Mouse (Mus musculus) midbrain, embryonic 16.5 days (tissue): ENCODE results near the gene Apba2. TPM values are rescaled to one million over a fixed set of nuclear protein-coding genes. Genes with fewer than 3 reads are reported as not detected.

ENCODE experiments used
- ATAC-seq: fragments of 200-750 bp; cut with Nextera tagmentation; 2 replicates; pipeline ENCODE4 v1.8.0; 2017; ENCODE audit warnings: moderate TSS enrichment
- H3K27ac ChIP-seq: fragments of 300-500 bp; sonication (generic); 2 replicates; pipeline ENCODE4 v1.5.1; 2014; ENCODE audit warnings: mild to moderate bottlenecking, low read length, mixed read lengths
- H3K27me3 ChIP-seq: fragments of 300-500 bp; sonication (generic); 2 replicates; pipeline ENCODE4 v1.6.1; 2014; ENCODE audit warnings: low read depth, low read length, mixed read lengths; ENCODE audit not compliant: control insufficient read depth, insufficient read depth
- H3K36me3 ChIP-seq: fragments of 300-500 bp; sonication (generic); 2 replicates; pipeline ENCODE4 v1.6.1; 2014; ENCODE audit warnings: mild to moderate bottlenecking, low read length, moderate library complexity, mixed read lengths; ENCODE audit not compliant: control insufficient read depth, insufficient read depth
- H3K4me1 ChIP-seq: fragments of 300-500 bp; sonication (generic); 2 replicates; pipeline ENCODE4 v1.6.1; 2014; ENCODE audit warnings: mild to moderate bottlenecking, low read length, mixed read lengths; ENCODE audit not compliant: control insufficient read depth, insufficient read depth
- H3K4me2 ChIP-seq: fragments of 300-500 bp; sonication (generic); 2 replicates; pipeline ENCODE4 v1.6.1; 2014; ENCODE audit warnings: mild to moderate bottlenecking, low read length, mixed read lengths
- H3K4me3 ChIP-seq: fragments of 300-500 bp; sonication (generic); 2 replicates; pipeline ENCODE4 v1.5.1; 2014; ENCODE audit warnings: low read depth, mild to moderate bottlenecking, low read length, moderate library complexity, mixed read lengths
- H3K9ac ChIP-seq: fragments of 300-500 bp; sonication (generic); 2 replicates; pipeline ENCODE4 v1.6.1; 2014; ENCODE audit warnings: low read depth, low read length, mixed read lengths
- H3K9me3 ChIP-seq: fragments of 300-500 bp; sonication (generic); replicated peaks from 2 replicates; pipeline ENCODE4 v1.6.1; 2014; ENCODE audit warnings: mild to moderate bottlenecking, low read length, mixed read lengths; ENCODE audit not compliant: control insufficient read depth, poor library complexity, severe bottlenecking
- WGBS: fragments of 180-500 bp; shearing (Covaris S2); extraction: QIAGEN DNeasy Blood & Tissue Kit; methylation state at CpG from one replicate; pipeline ENCODE4 v1.1.7; 2014; 5-methylcytosine and 5-hydroxymethylcytosine counted together
- polyA plus RNA-seq: library from polyadenylated mRNA; unstranded; fragments of >200 nt; fragmentation: Nextera tagmentation; extraction: Ambion mirVana; gene quantifications from 2 replicates; pipeline ENCODE4 v1.2.1, GENCODE M21; 2015

The Apba2 gene
- polyA plus RNA-seq, 1 experiment from 2014 or later: 208 TPM

GRCm38 (mm10) chr7:64728181-64728591, 226.7 kb downstream of the Apba2 start:
- Histone ChIP-seq H3K9ac (no peak overlapping the region), H3K4me2 (no peak overlapping the region), H3K9me3 (no peaks in the 10 kb centered on the region), H3K4me1 (peaks cover 13% of the 10 kb centered on the region), H3K4me3 (no peak overlapping the region), H3K27ac (peak overlapping the region; percentile 33; the same call in 1 of the 2 replicates), H3K27me3 (no peaks in the 10 kb centered on the region), H3K36me3 (no peaks in the 10 kb centered on the region)
- WGBS: 68% methylated on average over 5 of the region's 5 CpGs
- peak; percentile 34 for ATAC-seq

- H3K27me3 ChIP-seq: no peaks in the 10 kb centered on the region
- no peak overlapping the region for H3K4me2 ChIP-seq
- H3K9me3 ChIP-seq: no peaks in the 10 kb centered on the region
- ATAC-seq: no peak
- no peaks in the 10 kb centered on the region for H3K36me3 ChIP-seq
- no peak overlapping the region for H3K4me3 ChIP-seq
- peaks cover 13% of the 10 kb centered on the region for H3K4me1 ChIP-seq
- 88% methylated on average over 3 of the region's 3 CpGs for WGBS
- H3K27ac ChIP-seq: no peak overlapping the region
- no peak overlapping the region for H3K9ac ChIP-seq
Observed at GRCm38 (mm10) chr7:64728816-64729215, 227.3 kb downstream of the Apba2 start.

DNA sequence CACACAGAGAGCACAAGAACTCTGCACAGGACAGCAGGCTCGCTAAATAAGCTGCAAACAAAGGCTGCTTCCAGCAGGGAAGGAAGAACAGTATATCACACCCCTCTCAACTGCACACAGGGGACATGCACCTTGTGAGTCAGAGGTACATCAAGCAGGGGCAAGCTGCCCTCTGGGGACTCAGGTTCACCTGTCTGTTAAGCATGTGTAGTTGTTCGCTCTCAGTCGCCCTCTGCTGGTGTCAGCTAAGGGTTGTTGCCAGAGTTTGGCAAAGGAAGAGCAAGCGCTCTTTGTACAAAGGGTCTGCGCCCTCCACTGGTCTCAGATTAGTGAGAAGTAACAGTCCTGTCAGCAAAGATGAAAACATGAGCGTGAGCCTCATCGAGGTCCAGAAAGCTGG, 228.3 kb downstream of the Apba2 start:
- Histone ChIP-seq H3K27me3 (no peaks in the 10 kb centered on the region), H3K4me2 (no peak overlapping the region), H3K9me3 (no peaks in the 10 kb centered on the region), H3K9ac (no peak overlapping the region), H3K36me3 (no peaks in the 10 kb centered on the region), H3K27ac (no peak overlapping the region), H3K4me3 (no peak overlapping the region), H3K4me1 (peaks cover 13% of the 10 kb centered on the region)
- 16% methylated on average over 7 of the region's 7 CpGs for WGBS
- peak; percentile 30 for ATAC-seq

- 12% methylated on average over 11 of the region's 11 CpGs for WGBS
- Histone ChIP-seq H3K4me2 (no peak overlapping the region), H3K27ac (no peak overlapping the region), H3K36me3 (peaks cover 5% of the 10 kb centered on the region; the same call in 1 of the 2 replicates), H3K27me3 (no peaks in the 10 kb centered on the region), H3K9me3 (no peaks in the 10 kb centered on the region), H3K4me3 (no peak overlapping the region), H3K9ac (no peak overlapping the region), H3K4me1 (peaks cover 5% of the 10 kb centered on the region)
- no peak for ATAC-seq
Observed at GRCm38 (mm10) chr7:64739131-64739530, 237.6 kb downstream of the Apba2 start.

DNA sequence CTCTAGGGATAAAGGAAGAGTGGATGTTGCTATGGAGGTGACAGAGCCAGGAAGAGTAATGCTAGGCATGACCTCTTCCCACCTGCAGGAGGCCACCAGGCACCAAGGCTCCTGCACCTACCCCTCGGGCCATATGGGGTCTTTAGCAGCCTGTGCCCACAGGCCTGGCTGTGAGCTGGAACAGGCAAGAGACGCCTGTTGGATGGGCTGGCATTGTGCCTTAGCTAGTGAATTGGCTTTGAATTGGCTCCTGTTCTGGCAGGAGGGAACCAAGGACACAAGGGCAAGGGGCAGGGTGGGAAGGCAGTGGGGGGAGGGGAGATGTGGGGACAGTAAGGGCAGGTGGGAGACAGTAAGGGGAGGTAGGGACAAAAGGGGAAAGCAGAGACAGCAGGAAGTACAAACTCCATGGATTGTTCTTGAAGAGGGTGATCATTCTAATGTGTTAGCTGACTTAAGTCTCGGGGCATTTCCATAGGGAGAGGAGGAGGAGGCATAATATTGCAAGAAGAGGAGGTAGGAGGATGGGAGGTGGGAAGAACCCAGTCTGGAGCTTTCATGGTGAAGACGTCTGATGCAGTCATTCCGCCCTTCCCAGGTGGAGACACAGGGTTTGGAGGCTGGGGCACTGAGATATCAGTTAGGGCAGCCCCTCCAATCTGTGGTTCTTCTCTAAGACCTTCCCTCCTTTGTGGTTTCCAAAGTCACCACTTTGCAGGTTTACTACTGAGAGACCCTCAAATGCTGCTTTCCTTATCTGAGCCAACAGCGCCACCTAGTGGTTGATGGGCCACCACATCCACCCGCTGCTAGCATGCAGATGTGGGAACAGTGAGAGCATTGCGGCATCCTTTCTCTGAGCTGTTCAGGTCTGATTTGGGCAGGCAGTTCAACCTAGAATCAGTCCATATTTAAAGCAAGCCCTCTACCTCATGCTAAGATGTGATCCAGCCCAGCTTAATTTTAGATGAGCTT, 240.1 kb downstream of the Apba2 start:
- Histone ChIP-seq H3K4me3 (no peak overlapping the region), H3K4me1 (peaks cover 5% of the 10 kb centered on the region), H3K27me3 (no peaks in the 10 kb centered on the region), H3K9me3 (no peaks in the 10 kb centered on the region), H3K4me2 (no peak overlapping the region), H3K27ac (peak overlapping the region; percentile 45), H3K36me3 (peaks cover 11% of the 10 kb centered on the region; the same call in 1 of the 2 replicates), H3K9ac (peak overlapping the region; percentile 58)
- ATAC-seq: peak; percentile 91
- 27% methylated on average over 8 of the region's 8 CpGs for whole genome bisulfite sequencing

DNA sequence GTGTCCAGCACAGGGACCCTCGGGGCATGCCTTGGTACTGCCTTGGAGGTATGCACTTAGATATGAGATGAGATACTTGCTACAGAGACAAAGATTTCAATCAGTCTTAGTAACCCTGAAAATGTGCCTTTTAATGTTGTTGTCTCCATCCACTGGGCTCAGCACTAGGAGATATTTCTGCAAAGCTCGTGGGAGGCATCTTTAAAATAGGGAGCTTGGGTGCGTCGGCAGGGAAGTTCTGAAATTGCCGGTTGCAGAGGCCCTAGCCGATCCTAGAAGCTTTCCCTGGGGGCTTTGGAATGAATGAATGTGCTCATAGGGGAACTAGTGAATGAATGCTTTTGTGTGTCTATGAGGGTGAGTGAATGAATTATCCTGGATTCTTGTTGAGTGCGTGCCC, 242.1 kb downstream of the Apba2 start:
- Histone ChIP-seq H3K9ac (no peak overlapping the region), H3K27ac (no peak overlapping the region), H3K36me3 (peaks cover 11% of the 10 kb centered on the region), H3K4me2 (no peak overlapping the region), H3K27me3 (no peaks in the 10 kb centered on the region), H3K4me3 (no peak overlapping the region), H3K4me1 (peaks cover 5% of the 10 kb centered on the region), H3K9me3 (no peaks in the 10 kb centered on the region)
- WGBS: 94% methylated on average over 7 of the region's 7 CpGs
- no peak for ATAC-seq

DNA sequence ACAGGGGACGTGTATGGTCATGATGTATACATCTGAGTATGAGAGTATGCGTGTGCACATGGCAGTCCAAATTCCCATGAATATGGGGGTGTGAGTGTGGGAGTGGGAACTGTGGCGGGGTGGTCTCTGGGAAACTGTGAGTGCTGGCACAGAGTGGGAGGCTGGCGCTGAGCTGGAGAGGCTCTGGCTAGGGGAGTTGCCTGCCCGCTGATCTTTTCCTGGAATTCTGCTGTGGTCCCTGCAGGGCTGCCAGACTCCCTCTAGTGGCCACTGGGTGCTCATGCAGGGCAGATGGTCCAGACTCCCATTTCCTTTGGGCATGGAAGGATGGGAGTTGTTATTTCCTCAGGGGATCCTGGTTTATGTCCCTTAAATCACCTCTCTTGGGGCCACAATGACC, 250.0 kb downstream of the Apba2 start:
- Histone ChIP-seq H3K9ac (no peak overlapping the region), H3K4me3 (no peak overlapping the region), H3K4me2 (no peak overlapping the region), H3K9me3 (no peaks in the 10 kb centered on the region), H3K27ac (peak overlapping the region; percentile 44; the same call in 1 of the 2 replicates), H3K36me3 (no peaks in the 10 kb centered on the region; the same call in 1 of the 2 replicates), H3K4me1 (no peaks in the 10 kb centered on the region), H3K27me3 (no peaks in the 10 kb centered on the region)
- ATAC-seq: peak; percentile 73
- WGBS: 33% methylated on average over 5 of the region's 5 CpGs

DNA sequence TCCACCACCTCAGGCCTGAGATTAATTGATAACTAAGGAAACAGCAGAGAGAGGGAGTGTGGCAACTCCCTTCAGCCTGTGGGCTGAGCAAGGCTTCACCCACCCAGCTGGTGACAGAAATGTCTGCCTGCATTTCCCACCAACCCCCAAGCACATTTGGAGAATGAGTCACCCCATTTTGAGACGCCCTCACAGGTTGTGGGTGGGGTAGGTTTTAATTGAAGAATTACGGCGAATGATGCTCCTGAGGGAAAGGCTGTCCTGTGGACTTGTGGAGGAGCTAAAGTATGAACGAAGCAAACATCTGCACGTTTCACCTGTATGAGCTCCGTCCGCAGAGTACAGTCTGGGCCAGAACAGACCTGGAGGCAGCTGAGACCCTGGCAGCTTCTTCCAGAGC, 250.6 kb downstream of the Apba2 start:
- no peak overlapping the region for H3K4me2 ChIP-seq
- no peak overlapping the region for H3K9ac ChIP-seq
- H3K27me3 ChIP-seq: no peaks in the 10 kb centered on the region
- 96% methylated on average over 7 of the region's 7 CpGs for WGBS
- H3K9me3 ChIP-seq: no peaks in the 10 kb centered on the region
- H3K4me3 ChIP-seq: no peak overlapping the region
- H3K36me3 ChIP-seq: no peaks in the 10 kb centered on the region; the same call in 1 of the 2 replicates
- H3K4me1 ChIP-seq: no peaks in the 10 kb centered on the region
- H3K27ac ChIP-seq: no peak overlapping the region
- no peak for ATAC-seq

- Histone ChIP-seq H3K9me3 (no peaks in the 10 kb centered on the region), H3K27me3 (no peaks in the 10 kb centered on the region), H3K9ac (no peak overlapping the region), H3K4me2 (no peak overlapping the region), H3K27ac (no peak overlapping the region), H3K4me1 (no peaks in the 10 kb centered on the region), H3K4me3 (no peak overlapping the region), H3K36me3 (no peaks in the 10 kb centered on the region)
- ATAC-seq: no peak
- 75% methylated on average over 6 of the region's 6 CpGs for WGBS
Observed at GRCm38 (mm10) chr7:64753678-64754077, 252.2 kb downstream of the Apba2 start.
